Mouse (Mus musculus): ENCODE measurements around the gene Lsm14a. TPM values are rescaled to one million over a fixed set of nuclear protein-coding genes. Genes with fewer than 3 reads are reported as not detected.

Gene Lsm14a
- polyA plus RNA-seq (2015; fragmentation: Nextera tagmentation; extraction: Ambion mirVana): 67.3 and 68.1 TPM in 2 replicates

DNA sequence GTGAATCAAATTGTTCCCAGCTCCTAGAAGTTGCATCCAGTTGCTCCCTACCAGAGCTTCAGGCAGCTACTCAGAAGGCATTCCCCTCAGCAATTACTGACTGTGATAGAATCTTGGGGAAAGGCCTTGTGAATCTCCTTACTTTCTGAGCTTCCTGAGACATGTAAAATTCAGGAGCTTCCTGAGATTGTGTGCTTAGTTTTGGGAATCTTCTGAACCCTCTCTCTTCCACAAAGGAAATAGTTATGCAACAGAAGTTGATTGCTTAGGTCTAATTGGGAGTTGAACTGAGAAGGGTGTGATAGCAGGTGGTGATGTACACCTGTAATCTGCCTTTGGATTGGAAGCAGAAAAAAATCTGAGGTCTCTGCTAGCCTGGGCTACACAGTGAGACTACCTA, at the start of gene Lsm14a:
Lsm14a (minus strand) TSS at position 101 of the 400 bp plus-strand sequence.
- Histone ChIP-seq H3K27me3 (no peaks in the 10 kb centered on the region), H3K27ac (peak within 1 kb of the TSS; percentile 30; the same call in 1 of the 2 replicates), H3K9me3 (no peaks in the 10 kb centered on the region), H3K4me1 (replicated peaks) (peaks cover 15% of the 10 kb centered on the region), H3K4me2 (no peak within 1 kb of the TSS), H3K9ac (no peak within 1 kb of the TSS), H3K4me3 (no peak within 1 kb of the TSS), H3K36me3 (no peaks in the 10 kb centered on the region)
- ATAC-seq (ENCODE audit: low FRiP score): no peak

DNA sequence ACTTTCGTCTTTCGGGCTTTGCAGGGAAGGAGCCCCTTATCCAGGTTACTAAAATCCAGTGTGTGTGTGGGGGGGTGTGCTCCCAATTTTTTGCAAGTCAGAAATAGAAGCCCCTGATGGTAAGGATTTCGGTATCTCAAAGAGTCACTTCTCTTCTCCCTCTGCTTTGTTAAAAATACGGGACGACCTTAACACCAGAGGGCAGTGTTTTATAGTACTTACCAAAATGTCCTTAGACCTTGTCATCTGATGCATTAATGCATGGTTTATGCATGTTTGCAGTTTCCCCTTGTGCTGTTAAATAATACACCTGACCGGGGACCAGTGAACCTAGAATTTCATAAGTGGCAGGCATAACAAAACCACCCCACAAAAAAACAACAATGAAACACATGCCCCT, 45.8 kb upstream of the Lsm14a start:
- Histone ChIP-seq H3K9ac (no peak overlapping the region), H3K36me3 (no peaks in the 10 kb centered on the region), H3K4me3 (no peak overlapping the region), H3K9me3 (no peaks in the 10 kb centered on the region), H3K4me1 (replicated peaks) (0 out of 2 replicates have a peak, but pooled peaks cover 1% of the 10 kb centered on the region), H3K27me3 (peaks cover 7% of the 10 kb centered on the region; the same call in 1 of the 2 replicates), H3K4me2 (no peak overlapping the region), H3K27ac (no peak overlapping the region)
- ATAC-seq (ENCODE audit: low FRiP score): no peak
- 38% methylated on average over 6 of the region's 6 CpGs for WGBS

DNA sequence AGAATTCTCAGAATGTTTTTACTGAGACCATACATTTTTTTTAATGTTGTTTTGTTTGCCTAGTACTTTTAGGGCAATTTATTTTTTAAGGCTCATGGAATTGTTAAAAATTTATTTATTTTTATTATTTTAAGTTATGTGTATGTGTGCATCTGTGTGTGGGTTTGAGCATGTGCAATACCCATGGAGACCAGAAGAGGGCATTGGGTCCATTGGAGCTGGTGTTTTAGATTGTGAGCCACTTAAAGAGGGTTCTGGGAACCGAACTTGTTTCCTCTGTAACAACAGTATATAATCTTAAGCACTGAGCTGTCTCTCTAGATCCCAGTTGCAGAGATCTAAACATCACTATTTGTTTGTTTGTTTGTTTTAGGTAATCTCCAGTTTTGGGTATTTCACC, 40.5 kb upstream of the Lsm14a start:
- Histone ChIP-seq H3K36me3 (no peaks in the 10 kb centered on the region), H3K9me3 (no peaks in the 10 kb centered on the region), H3K4me2 (no peak overlapping the region), H3K27ac (no peak overlapping the region), H3K4me3 (no peak overlapping the region), H3K4me1 (replicated peaks) (no peaks in the 10 kb centered on the region), H3K27me3 (peaks cover 4% of the 10 kb centered on the region; the same call in 1 of the 2 replicates), H3K9ac (no peak overlapping the region)
- ATAC-seq (ENCODE audit: low FRiP score): no peak
- 91% methylated on average over 1 of the region's 1 CpGs for WGBS

DNA sequence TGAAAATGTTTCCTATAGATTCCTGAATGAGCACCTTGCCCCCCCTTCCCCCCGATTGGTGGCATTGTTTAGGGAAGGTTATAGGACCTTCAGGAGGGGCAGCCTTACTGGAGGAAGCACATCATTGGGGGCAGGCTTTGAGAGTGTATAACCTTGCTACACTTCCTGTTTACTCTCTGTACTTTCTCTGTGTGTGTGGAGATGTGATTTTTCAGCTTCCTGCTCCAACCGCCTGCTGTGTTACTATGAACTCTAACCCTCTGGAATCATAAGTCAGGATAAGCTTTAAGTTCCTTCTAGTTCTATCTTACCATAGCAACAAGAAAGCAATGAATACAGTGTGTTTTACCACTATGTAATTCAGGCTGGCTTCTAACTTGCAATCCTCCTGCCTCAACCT, 28.1 kb upstream of the Lsm14a start:
- H3K9me3 ChIP-seq: no peaks in the 10 kb centered on the region
- no peaks in the 10 kb centered on the region for H3K4me1 ChIP-seq (replicated peaks)
- WGBS: 85% methylated on average over 2 of the region's 2 CpGs
- no peak overlapping the region for H3K4me3 ChIP-seq
- no peaks in the 10 kb centered on the region for H3K27me3 ChIP-seq
- no peak overlapping the region for H3K9ac ChIP-seq
- ATAC-seq (ENCODE audit: low FRiP score): no peak
- H3K27ac ChIP-seq: no peak overlapping the region
- H3K4me2 ChIP-seq: no peak overlapping the region
- H3K36me3 ChIP-seq: no peaks in the 10 kb centered on the region

DNA sequence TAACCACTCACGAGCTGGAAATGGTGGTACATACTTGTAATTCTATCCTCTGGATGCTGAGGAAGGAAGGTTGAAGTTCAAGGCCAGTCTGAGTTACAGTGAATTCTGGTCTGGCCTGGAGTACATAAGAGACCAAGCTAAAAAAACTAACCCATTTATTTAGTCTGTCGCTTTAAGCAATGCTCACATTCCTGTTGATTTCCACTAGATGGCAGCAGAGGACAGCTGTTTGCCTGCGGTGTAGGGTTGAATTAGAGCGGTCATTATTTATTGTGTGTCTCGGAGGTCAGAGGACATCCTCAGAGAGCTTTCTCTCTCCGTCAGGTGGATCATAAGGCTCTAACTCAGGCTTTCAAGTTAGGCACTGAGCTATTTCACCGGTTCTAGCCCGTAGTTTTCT, 14.4 kb upstream of the Lsm14a start:
- no peaks in the 10 kb centered on the region for H3K9me3 ChIP-seq
- no peak overlapping the region for H3K9ac ChIP-seq
- ATAC-seq (ENCODE audit: low FRiP score): peak; percentile 43; the same call in 1 of the 2 replicates
- H3K27ac ChIP-seq: no peak overlapping the region
- H3K4me2 ChIP-seq: peak overlapping the region; percentile 30
- 8% methylated on average over 8 of the region's 8 CpGs for WGBS
- H3K27me3 ChIP-seq: 0 out of 2 replicates have a peak, but pooled peaks cover 2% of the 10 kb centered on the region
- H3K36me3 ChIP-seq: no peaks in the 10 kb centered on the region
- H3K4me1 ChIP-seq (replicated peaks): no peaks in the 10 kb centered on the region
- no peak overlapping the region for H3K4me3 ChIP-seq

DNA sequence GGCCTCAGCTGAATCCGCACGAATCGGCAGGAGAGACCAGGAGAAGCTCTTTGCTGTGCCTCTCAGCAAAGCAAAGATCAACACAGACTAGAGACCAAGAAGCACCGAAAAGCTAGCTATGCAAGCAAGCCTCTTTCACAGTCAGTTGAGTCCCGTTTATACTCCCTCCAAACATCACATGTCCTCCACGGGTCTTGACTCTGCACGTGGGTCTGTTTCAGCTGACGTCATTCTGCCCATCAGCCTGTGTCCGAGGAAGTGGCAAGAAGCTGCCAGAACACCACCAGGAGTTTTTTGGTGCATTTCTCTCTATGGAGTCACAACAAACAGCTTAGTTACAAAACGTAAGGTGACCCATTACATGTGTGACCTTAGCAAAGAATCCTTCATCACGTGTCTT, 10.8 kb upstream of the Lsm14a start:
- H3K4me2 ChIP-seq: no peak overlapping the region
- no peak for ATAC-seq (ENCODE audit: low FRiP score)
- 77% methylated on average over 11 of the region's 11 CpGs for WGBS
- H3K9me3 ChIP-seq: no peaks in the 10 kb centered on the region
- H3K36me3 ChIP-seq: no peaks in the 10 kb centered on the region
- 0 out of 2 replicates have a peak, but pooled peaks cover 2% of the 10 kb centered on the region for H3K27me3 ChIP-seq
- no peaks in the 10 kb centered on the region for H3K4me1 ChIP-seq (replicated peaks)
- H3K4me3 ChIP-seq: no peak overlapping the region
- H3K9ac ChIP-seq: no peak overlapping the region
- no peak overlapping the region for H3K27ac ChIP-seq

DNA sequence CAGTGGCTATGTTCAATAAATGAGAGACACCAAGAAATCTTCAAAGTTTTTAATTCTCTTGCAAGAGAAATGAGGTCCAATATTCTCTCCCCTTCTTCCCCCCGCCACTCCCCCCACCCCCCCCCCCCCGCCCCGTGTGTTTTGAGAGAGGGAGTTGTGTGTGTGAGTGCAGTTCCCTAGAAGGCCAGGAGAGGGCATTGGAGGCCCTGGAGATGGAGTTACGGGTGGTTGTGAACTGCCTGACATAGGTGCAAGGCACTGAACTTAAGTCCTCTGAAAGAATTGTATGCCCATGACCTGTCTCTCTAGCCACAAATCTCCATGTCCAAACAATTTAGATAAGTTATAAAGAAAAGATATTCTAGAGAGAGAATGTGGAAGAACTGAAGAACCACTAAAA, 7.0 kb upstream of the Lsm14a start:
- no peaks in the 10 kb centered on the region for H3K27me3 ChIP-seq
- H3K4me3 ChIP-seq: no peak overlapping the region
- no peak overlapping the region for H3K27ac ChIP-seq
- H3K9me3 ChIP-seq: no peaks in the 10 kb centered on the region
- H3K4me1 ChIP-seq (replicated peaks): no peaks in the 10 kb centered on the region
- no peak for ATAC-seq (ENCODE audit: low FRiP score)
- WGBS: 54% methylated on average over 3 of the region's 4 CpGs
- no peak overlapping the region for H3K4me2 ChIP-seq
- no peaks in the 10 kb centered on the region for H3K36me3 ChIP-seq
- H3K9ac ChIP-seq: no peak overlapping the region

DNA sequence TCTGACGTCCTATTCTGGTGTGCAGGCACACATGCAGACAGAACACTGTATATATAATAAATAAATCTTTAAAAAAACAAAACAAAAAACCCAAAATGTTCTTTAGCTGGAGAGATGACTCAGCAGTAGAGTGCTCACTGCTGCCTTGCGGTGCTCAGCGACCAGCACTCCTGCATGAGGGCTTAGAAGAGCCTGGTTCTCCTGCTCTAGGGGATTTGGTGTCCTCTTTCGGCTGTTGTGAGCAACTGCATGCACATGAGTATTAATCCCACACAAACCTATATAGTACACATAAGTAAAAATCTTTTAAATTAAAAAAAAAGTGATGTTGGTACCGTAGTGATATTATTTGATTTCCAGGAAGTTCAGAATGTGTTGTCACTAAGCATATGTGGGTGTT, 5.7 kb upstream of the Lsm14a start:
- Histone ChIP-seq H3K4me3 (no peak overlapping the region), H3K9me3 (no peaks in the 10 kb centered on the region), H3K27ac (no peak overlapping the region), H3K4me1 (replicated peaks) (no peaks in the 10 kb centered on the region), H3K36me3 (no peaks in the 10 kb centered on the region), H3K9ac (no peak overlapping the region), H3K4me2 (no peak overlapping the region), H3K27me3 (no peaks in the 10 kb centered on the region)
- WGBS: 82% methylated on average over 5 of the region's 5 CpGs
- no peak for ATAC-seq (ENCODE audit: low FRiP score)

DNA sequence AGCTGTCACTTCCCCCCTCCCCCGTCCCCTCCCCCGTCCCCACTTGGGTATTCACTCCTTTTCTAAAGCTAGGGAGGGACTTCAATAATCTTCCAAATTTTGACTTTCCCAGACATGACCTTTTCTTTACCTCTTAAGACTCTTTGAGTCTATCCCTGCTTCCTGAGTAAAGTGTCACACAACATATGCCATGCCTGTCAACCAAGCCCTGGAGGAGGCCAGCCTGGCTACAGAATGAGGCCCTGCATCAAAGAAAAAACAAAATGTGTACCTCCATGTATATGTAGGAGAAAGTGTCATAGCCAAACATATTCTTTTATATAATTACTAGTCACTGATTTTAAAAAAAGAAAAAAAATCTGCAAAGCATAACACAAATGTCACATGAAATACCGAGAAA, 3.7 kb upstream of the Lsm14a start:
- Histone ChIP-seq H3K27me3 (no peaks in the 10 kb centered on the region), H3K4me2 (no peak overlapping the region), H3K9ac (no peak overlapping the region), H3K36me3 (no peaks in the 10 kb centered on the region), H3K4me1 (replicated peaks) (no peaks in the 10 kb centered on the region), H3K27ac (no peak overlapping the region), H3K9me3 (no peaks in the 10 kb centered on the region), H3K4me3 (no peak overlapping the region)
- 88% methylated on average over 3 of the region's 3 CpGs for WGBS
- no peak for ATAC-seq (ENCODE audit: low FRiP score)

DNA sequence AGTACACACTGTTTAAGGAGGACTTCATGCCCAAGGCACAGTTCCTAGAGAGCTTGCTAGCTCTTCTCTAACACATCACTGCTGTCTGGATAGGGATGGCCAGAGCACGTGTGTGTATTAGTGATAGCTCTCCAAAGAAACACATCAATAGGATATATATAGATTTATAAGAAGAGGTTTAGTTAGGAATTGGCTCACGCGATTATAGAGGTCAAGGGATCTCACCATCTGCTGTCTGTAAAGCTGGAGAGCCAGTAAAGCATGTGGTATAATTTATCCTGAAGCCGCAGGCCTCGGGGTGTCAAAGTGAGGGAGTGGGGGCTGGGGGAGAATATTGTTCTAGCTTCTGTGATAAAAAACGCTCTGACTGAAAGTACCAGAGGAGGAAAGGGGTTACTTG, 2.6 kb upstream of the Lsm14a start:
- H3K36me3 ChIP-seq: no peaks in the 10 kb centered on the region
- H3K27ac ChIP-seq: no peak overlapping the region
- WGBS: 79% methylated on average over 6 of the region's 6 CpGs
- no peak for ATAC-seq (ENCODE audit: low FRiP score)
- no peak overlapping the region for H3K9ac ChIP-seq
- no peak overlapping the region for H3K4me3 ChIP-seq
- H3K9me3 ChIP-seq: no peaks in the 10 kb centered on the region
- no peaks in the 10 kb centered on the region for H3K27me3 ChIP-seq
- H3K4me1 ChIP-seq (replicated peaks): peaks cover 5% of the 10 kb centered on the region
- H3K4me2 ChIP-seq: no peak overlapping the region

DNA sequence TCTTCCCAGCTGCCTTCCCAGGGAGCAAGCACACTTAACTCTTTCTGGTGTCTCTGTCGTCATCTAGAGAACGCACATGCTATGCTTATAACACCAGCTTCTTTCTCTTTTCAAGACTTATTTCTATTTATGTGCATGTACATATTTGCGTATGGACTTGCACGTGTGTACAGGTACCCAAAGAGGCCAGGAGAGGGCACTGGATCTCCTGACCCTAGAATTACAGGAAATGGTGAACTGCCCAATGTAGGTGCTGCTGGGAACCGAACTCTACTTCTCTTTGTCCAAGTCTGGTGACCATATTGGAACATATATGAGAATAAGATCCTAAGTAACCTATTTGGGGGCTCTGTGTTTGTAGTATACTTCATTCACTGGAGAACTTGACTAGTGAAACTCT, 1.5 kb upstream of the Lsm14a start:
- H3K9me3 ChIP-seq: no peaks in the 10 kb centered on the region
- 76% methylated on average over 5 of the region's 5 CpGs for WGBS
- no peak for ATAC-seq (ENCODE audit: low FRiP score)
- peak overlapping the region; percentile 67 for H3K27ac ChIP-seq
- H3K4me2 ChIP-seq: no peak overlapping the region
- no peaks in the 10 kb centered on the region for H3K27me3 ChIP-seq
- no peak overlapping the region for H3K4me3 ChIP-seq
- H3K36me3 ChIP-seq: no peaks in the 10 kb centered on the region
- no peak overlapping the region for H3K9ac ChIP-seq
- peaks cover 12% of the 10 kb centered on the region for H3K4me1 ChIP-seq (replicated peaks)

DNA sequence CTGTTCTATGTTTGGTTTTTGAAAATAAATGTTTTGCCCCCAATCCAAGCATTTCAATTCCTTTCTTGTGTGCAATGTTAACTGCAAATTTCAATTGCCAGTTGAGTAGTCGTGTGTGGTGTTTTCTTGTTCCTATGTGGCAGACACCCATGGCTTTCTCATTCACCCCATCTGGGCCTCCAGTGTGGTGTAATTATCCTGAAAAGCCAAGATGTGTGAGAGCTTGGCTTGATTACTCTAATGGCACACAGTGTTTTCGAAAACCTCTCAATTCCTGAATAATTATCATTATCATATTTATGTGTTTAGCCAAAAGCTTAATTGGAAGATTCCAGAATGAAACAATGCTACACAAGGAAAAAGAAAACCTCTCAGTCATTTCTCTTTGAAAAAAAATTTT, 976 bp upstream of the Lsm14a start:
- no peak overlapping the region for H3K9ac ChIP-seq
- 60% methylated on average over 2 of the region's 2 CpGs for WGBS
- no peak for ATAC-seq (ENCODE audit: low FRiP score)
- no peaks in the 10 kb centered on the region for H3K27me3 ChIP-seq
- no peak overlapping the region for H3K4me3 ChIP-seq
- no peaks in the 10 kb centered on the region for H3K36me3 ChIP-seq
- peak overlapping the region; percentile 67; the same call in 1 of the 2 replicates for H3K27ac ChIP-seq
- peaks cover 12% of the 10 kb centered on the region for H3K4me1 ChIP-seq (replicated peaks)
- no peak overlapping the region for H3K4me2 ChIP-seq
- H3K9me3 ChIP-seq: no peaks in the 10 kb centered on the region

DNA sequence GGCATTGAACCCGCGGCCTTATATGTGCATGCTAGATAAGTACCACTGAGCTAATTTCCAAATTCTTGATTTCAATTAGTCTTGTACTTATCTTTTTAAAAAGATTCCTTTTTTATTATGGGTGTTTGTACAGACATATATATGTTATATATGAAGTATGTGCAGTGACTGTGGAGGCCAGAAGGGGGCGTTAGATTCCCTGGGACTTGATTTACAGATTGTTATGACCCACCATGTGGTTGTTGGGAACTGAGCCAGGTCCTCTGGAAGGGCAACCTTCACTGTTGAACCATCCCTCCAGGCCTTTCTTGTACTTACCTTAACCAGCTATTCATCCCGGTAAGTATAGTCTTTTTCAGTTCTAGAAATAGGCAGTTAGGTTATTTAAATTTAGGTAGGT, 780 bp downstream of the Lsm14a start:
- Histone ChIP-seq H3K9me3 (no peaks in the 10 kb centered on the region), H3K36me3 (no peaks in the 10 kb centered on the region), H3K4me3 (no peak overlapping the region), H3K4me1 (replicated peaks) (peaks cover 24% of the 10 kb centered on the region), H3K9ac (no peak overlapping the region), H3K27ac (no peak overlapping the region), H3K4me2 (no peak overlapping the region), H3K27me3 (no peaks in the 10 kb centered on the region)
- WGBS: 69% methylated on average over 4 of the region's 4 CpGs
- no peak for ATAC-seq (ENCODE audit: low FRiP score)
